ENCODE assay signal across 9 mouse cellular contexts in genomic region chr19:60468254-60468762, GRCm38 (mm10). TPM values are rescaled to one million over a fixed set of nuclear protein-coding genes. Genes with fewer than 3 reads are reported as not detected.
A peak's percentile ranks its signal among the peaks of the same experiment; 100 is the strongest.
DNase-seq lines count a peak whose midpoint lies in the region; ATAC-seq and TF ChIP-seq lines count a peak whose summit lies in the region.
"Had no signal": no experiment of that assay in that cellular context is flagged by ENCODE, and none has a peak within 500 bp of the region (broad histone marks: within the 10 kb centered on the region; RNA-seq: fewer than 3 reads in every experiment).

Prlhr (minus strand) TSS chr19:60468304.

- H3K36me3 ChIP-seq in heart, embryonic 15.5 days, result no peaks in the 10 kb centered on the region
- no peaks in the 10 kb centered on the region for H3K36me3 ChIP-seq in ES-E14 (ENCODE audit: control insufficient read depth, insufficient read depth, low read length, poor library complexity, severe bottlenecking)
- no peaks in the 10 kb centered on the region for H3K36me3 ChIP-seq in forebrain, postnatal 0 days (ENCODE audit: insufficient read depth)

- no peak within 1 kb of the TSS for H3K27ac ChIP-seq in heart, embryonic 15.5 days
- no peak within 1 kb of the TSS for H3K27ac ChIP-seq in ES-E14 (ENCODE audit: insufficient read depth, low read depth, low read length, poor library complexity, severe bottlenecking)
- no peak within 1 kb of the TSS for H3K27ac ChIP-seq in forebrain, postnatal 0 days (ENCODE audit: low read depth, low read length)

- 0 out of 2 replicates have a peak, but pooled peaks have one; percentile 23 for ATAC-seq in heart, embryonic 15.5 days (replicated peaks; ENCODE audit: insufficient number of reproducible peaks, insufficient read depth, low FRiP score, low read depth)
- ATAC-seq in forebrain, postnatal 0 days, result no peak

- intact Hi-C loops in heart, postnatal 36 days (cut with DNase I), result loop anchor here (5.0 kb wide), 1 partner anchor 84 kb away; no protein-coding TSS in a partner anchor
- intact Hi-C loops in left cerebral cortex, postnatal 25 days (cut with DNase I), result no loop called here

- peaks cover 43% of the 10 kb centered on the region for H3K27me3 ChIP-seq in heart, embryonic 15.5 days
- H3K27me3 ChIP-seq in forebrain, postnatal 0 days (ENCODE audit: insufficient read depth, low read length), result peaks cover 62% of the 10 kb centered on the region

- no peak for TF ChIP-seq CTCF in forebrain, postnatal 0 days (IDR thresholded peaks at IDR 0.05; ENCODE audit: low read depth)

- in situ Hi-C loops in ES-E14 (cut with MboI; ENCODE audit: low sequenced_read_pairs in 2 of 2, unreplicated experiment in 2 of 2), result no loop called here

- peak within 1 kb of the TSS; percentile 27 for H3K4me3 ChIP-seq in heart, embryonic 15.5 days
- H3K4me3 ChIP-seq in ES-E14 (ENCODE audit: insufficient read depth in 1 of 2, low read depth in 1 of 2, low read length in 2 of 2, poor library complexity in 1 of 2, severe bottlenecking in 1 of 2), result peak within 1 kb of the TSS; percentile 42 to 55
- peak within 1 kb of the TSS; percentile 28 for H3K4me3 ChIP-seq in forebrain, postnatal 0 days (ENCODE audit: low read depth, low read length)
- H3K4me3 ChIP-seq: myocyte had no signal

- H3K9ac ChIP-seq in heart, embryonic 15.5 days, result no peak within 1 kb of the TSS
- H3K9ac ChIP-seq in ES-E14 (ENCODE audit: insufficient read depth, low read depth, low read length, poor library complexity, severe bottlenecking), result no peak within 1 kb of the TSS
- H3K9ac ChIP-seq in forebrain, postnatal 0 days, result peak within 1 kb of the TSS; percentile 37

- H3K4me1 ChIP-seq in heart, embryonic 15.5 days (replicated peaks), result peaks cover 17% of the 10 kb centered on the region
- H3K4me1 ChIP-seq in ES-E14 (ENCODE audit: control insufficient read depth in 2 of 2, insufficient read depth in 2 of 2, low read length in 2 of 2, poor library complexity in 1 of 2), result no peaks in the 10 kb centered on the region
- no peaks in the 10 kb centered on the region; the same call in none of the 2 replicates for H3K4me1 ChIP-seq in forebrain, postnatal 0 days (ENCODE audit: insufficient read depth)

- DNase-seq in heart, postnatal 36 days, result no peak
- no peak for DNase-seq in ES-E14 (ENCODE audit: low read depth, low spot score)
- no peak for DNase-seq in forebrain, postnatal 0 days
- peak; percentile 14 for DNase-seq in mesoderm, embryonic 11.5 days (ENCODE audit: low read depth, low spot score)
- no peak for DNase-seq in adipocyte (ENCODE audit: low spot score)
- DNase-seq in left cerebral cortex, postnatal 25 days (ENCODE audit: low spot score in 2 of 2), result no peak
- DNase-seq in ovary, adult 18-20 months (ENCODE audit: low spot score), result no peak

- H3K9me3 ChIP-seq in heart, embryonic 15.5 days (replicated peaks), result no peaks in the 10 kb centered on the region
- peaks cover 6% of the 10 kb centered on the region; the same call in 1 of the 2 replicates for H3K9me3 ChIP-seq in ES-E14 (ENCODE audit: control insufficient read depth, insufficient read depth, low read depth, low read length)
- H3K9me3 ChIP-seq in forebrain, postnatal 0 days (ENCODE audit: low read length), result no peaks in the 10 kb centered on the region

- 9% methylated on average over 17 of the region's 17 CpGs for WGBS in heart, embryonic 15.5 days
- 4% methylated on average over 17 of the region's 17 CpGs for WGBS in forebrain, postnatal 0 days

- H3K4me2 ChIP-seq in heart, embryonic 15.5 days, result peak within 1 kb of the TSS; percentile 54
- H3K4me2 ChIP-seq in forebrain, postnatal 0 days (ENCODE audit: low read depth), result peak within 1 kb of the TSS; percentile 56

TF ChIP-seq in ES-E14, 5 proteins besides CTCF, POLR2A, EP300 and RAD21:
- TF ChIP-seq ZC3H11A (IDR thresholded peaks at IDR 0.05; ENCODE audit: borderline replicate concordance, low read depth, low read length), result no peak
- TF ChIP-seq HCFC1 (IDR thresholded peaks at IDR 0.05; ENCODE audit: borderline replicate concordance, insufficient read depth, low read length), result no peak
- TF ChIP-seq MAFK (IDR thresholded peaks at IDR 0.05; ENCODE audit: insufficient read depth, low read depth, low read length), result no peak
- no peak for TF ChIP-seq CHD2 (IDR thresholded peaks at IDR 0.05; ENCODE audit: low read depth, low read length)
- no peak for TF ChIP-seq ZNF384 (IDR thresholded peaks at IDR 0.05; ENCODE audit: low read depth, low read length)
TF ChIP-seq in ES-E14: peak in this region for 0.

RNA-seq across cellular contexts. Expression of gene Prlhr, which starts in this region (rescaled TPM):
- not detected in 2 replicates for polyA plus RNA-seq in heart, embryonic 15.5 days (2015; fragmentation: Nextera tagmentation; extraction: Ambion mirVana)
- total RNA-seq in heart, postnatal 36 days (2021), result not detected
- total RNA-seq in ES-E14 (2012; rRNA removed), result not detected in 2 replicates
- total RNA-seq in forebrain, postnatal 0 days (2014; rRNA removed), result 1.2 and 1.7 TPM in 2 replicates
- 0.10 TPM in 1 of 2 replicates, not detected in the other for polyA plus RNA-seq in forebrain, postnatal 0 days (2015; fragmentation: Nextera tagmentation; extraction: Ambion mirVana)
- not detected for total RNA-seq in left cerebral cortex, postnatal 25 days (2021)
- polyA plus RNA-seq: myocyte had no signal

Comparison
In these comparisons a context has a peak if more than half of its experiments do, and no peak if none do; other contexts are left out.
1. Peak in ATAC-seq, H3K4me3 ChIP-seq and H3K4me2 ChIP-seq in heart, embryonic 15.5 days; RNA of the gene not detected or under 1 TPM.